Mouse (Mus musculus) myocyte (in vitro differentiated cells): ENCODE measurements around the gene Syne2. TPM values are rescaled to one million over a fixed set of nuclear protein-coding genes. Genes with fewer than 3 reads are reported as not detected.

Experiments used
- H3K27me3 ChIP-seq: one replicate; pipeline ENCODE4 v1.6.1; 2011; ENCODE audit not compliant: control insufficient read depth, insufficient read depth, insufficient read length
- H3K36me3 ChIP-seq: one replicate; pipeline ENCODE4 v1.6.1; 2011; ENCODE audit not compliant: control insufficient read depth, insufficient read depth
- H3K4me2 ChIP-seq: one replicate; pipeline ENCODE4 v1.6.1; 2011; ENCODE audit warnings: low read depth, control low read depth
- H3K4me3 ChIP-seq: one replicate; pipeline ENCODE4 v1.5.1; 2011; ENCODE audit warnings: mild to moderate bottlenecking, control low read depth, moderate library complexity
- H3K79me2 ChIP-seq: one replicate; pipeline ENCODE4 v1.6.1; 2011; ENCODE audit not compliant: control insufficient read depth, insufficient read depth
- H3ac ChIP-seq: one replicate; pipeline ENCODE4 v1.6.1; 2011; ENCODE audit not compliant: control insufficient read depth, insufficient read length
- CEBPB ChIP-seq: IDR thresholded peaks from 2 replicates; pipeline ENCODE4 v1.6.1; 2011; ENCODE audit warnings: mild to moderate bottlenecking, moderate library complexity; ENCODE audit not compliant: poor library complexity, insufficient read depth, severe bottlenecking
- E2F4 ChIP-seq: IDR thresholded peaks from one replicate; pipeline ENCODE4 v1.6.1; 2011; ENCODE audit warnings: mild to moderate bottlenecking, control low read depth, moderate library complexity; ENCODE audit not compliant: insufficient read depth
- MAX ChIP-seq: IDR thresholded peaks from one replicate; pipeline ENCODE4 v1.6.1; 2011; ENCODE audit warnings: low read depth, mild to moderate bottlenecking, control low read depth
- MYOD1 ChIP-seq, 3 experiments: IDR thresholded peaks; one replicate each; pipeline ENCODE4 v1.6.1; 2011; ENCODE audit warnings: control low read depth in 2 of 3, low read depth in 2 of 3, mild to moderate bottlenecking in 2 of 3, moderate library complexity in 1 of 3; ENCODE audit not compliant: insufficient read length in 2 of 3, control insufficient read depth in 1 of 3
- MYOG ChIP-seq, 3 experiments: IDR thresholded peaks; one replicate each; pipeline ENCODE4 v1.6.1; 2011; ENCODE audit warnings: control low read depth in 2 of 3, low read depth in 2 of 3, mild to moderate bottlenecking in 2 of 3; ENCODE audit not compliant: insufficient read length in 2 of 3, control insufficient read depth in 1 of 3, insufficient read depth in 1 of 3
- POLR2A ChIP-seq: IDR thresholded peaks from one replicate; pipeline ENCODE4 v1.6.1; 2011; ENCODE audit warnings: low read depth, mild to moderate bottlenecking, control low read depth, moderate library complexity; ENCODE audit not compliant: insufficient read length
- POLR2AphosphoS2 ChIP-seq: IDR thresholded peaks from one replicate; pipeline ENCODE4 v1.6.1; 2011; ENCODE audit warnings: low read depth, control low read depth; ENCODE audit not compliant: insufficient read length
- REST ChIP-seq: IDR thresholded peaks from one replicate; pipeline ENCODE4 v1.6.1; 2011; ENCODE audit warnings: mild to moderate bottlenecking, control low read depth, moderate library complexity; ENCODE audit not compliant: insufficient read depth, insufficient read length
- SRF ChIP-seq: IDR thresholded peaks from one replicate; pipeline ENCODE4 v1.6.1; 2011; ENCODE audit warnings: low read depth; ENCODE audit not compliant: control insufficient read depth, insufficient read length
- TCF12 ChIP-seq: IDR thresholded peaks from one replicate; pipeline ENCODE4 v1.6.1; 2011; ENCODE audit warnings: mild to moderate bottlenecking, control low read depth; ENCODE audit not compliant: poor library complexity, insufficient read depth, severe bottlenecking
- TCF3 ChIP-seq: IDR thresholded peaks from one replicate; pipeline ENCODE4 v1.6.1; 2011; ENCODE audit warnings: low read depth, control low read depth; ENCODE audit not compliant: insufficient read length
- USF1 ChIP-seq: IDR thresholded peaks from one replicate; pipeline ENCODE4 v1.6.1; 2011; ENCODE audit warnings: low read depth, mild to moderate bottlenecking, control low read depth, moderate library complexity
- polyA plus RNA-seq: library from polyadenylated mRNA; unstranded; fragments of >200 nt; fragmentation: generic; extraction: Trizol; gene quantifications from one replicate; pipeline ENCODE4 v1.2.1, GENCODE M21; 2012; ENCODE audit warnings: missing spikeins

The Syne2 gene
- polyA plus RNA-seq, 1 experiment: 3.7 TPM

GRCm38 (mm10) chr12:76046561-76046960 lies 228.6 kb downstream of the Syne2 start:
- TF ChIP-seq MAX: no peak
- TF ChIP-seq POLR2A: no peak
- Histone ChIP-seq H3K27me3 (no peaks in the 10 kb centered on the region), H3K36me3 (peaks cover 3% of the 10 kb centered on the region), H3K4me3 (no peak overlapping the region), H3K4me2 (no peak overlapping the region), H3K79me2 (no peaks in the 10 kb centered on the region), H3ac (no peak overlapping the region)

- H3K36me3 ChIP-seq: peaks cover 3% of the 10 kb centered on the region
- no peak overlapping the region for H3K4me3 ChIP-seq
- no peaks in the 10 kb centered on the region for H3K27me3 ChIP-seq
- no peak for TF ChIP-seq REST
- TF ChIP-seq SRF: no peak
- no peak for TF ChIP-seq E2F4
- TF ChIP-seq USF1: no peak
- no peak for TF ChIP-seq POLR2A
- TF ChIP-seq MAX: no peak
- TF ChIP-seq TCF12: no peak
- no peak for TF ChIP-seq MYOG (IDR thresholded peaks at IDR 0.05; ENCODE audit: control insufficient read depth in 1 of 3, insufficient read depth in 1 of 3, insufficient read length in 2 of 3, low read depth in 2 of 3)
- no peak for TF ChIP-seq TCF3
- no peaks in the 10 kb centered on the region for H3K79me2 ChIP-seq
- no peak overlapping the region for H3ac ChIP-seq
- no peak overlapping the region for H3K4me2 ChIP-seq
Measured at GRCm38 (mm10) chr12:76047921-76048320, 230.0 kb downstream of the Syne2 start.

GRCm38 (mm10) chr12:76048672-76049071 lies 230.7 kb downstream of the Syne2 start:
- H3K36me3 ChIP-seq: peaks cover 3% of the 10 kb centered on the region

GRCm38 (mm10) chr12:76049343-76049742 lies 231.4 kb downstream of the Syne2 start:
- H3ac ChIP-seq: no peak overlapping the region
- no peaks in the 10 kb centered on the region for H3K79me2 ChIP-seq
- H3K4me3 ChIP-seq: no peak overlapping the region
- no peak for TF ChIP-seq E2F4
- no peak for TF ChIP-seq MAX
- TF ChIP-seq REST: no peak
- no peak for TF ChIP-seq USF1
- TF ChIP-seq POLR2AphosphoS2: no peak
- no peak for TF ChIP-seq POLR2A
- no peak overlapping the region for H3K4me2 ChIP-seq
- no peaks in the 10 kb centered on the region for H3K27me3 ChIP-seq
- no peaks in the 10 kb centered on the region for H3K36me3 ChIP-seq

More at GRCm38 (mm10) chr12:76048672-76049071, 230.7 kb downstream of the Syne2 start:
- H3ac ChIP-seq: no peak overlapping the region
- H3K27me3 ChIP-seq: no peaks in the 10 kb centered on the region
- H3K79me2 ChIP-seq: no peaks in the 10 kb centered on the region
- no peak for TF ChIP-seq POLR2AphosphoS2
- TF ChIP-seq MYOG (IDR thresholded peaks at IDR 0.05; ENCODE audit: control insufficient read depth in 1 of 3, insufficient read depth in 1 of 3, insufficient read length in 2 of 3, low read depth in 2 of 3): no peak
- TF ChIP-seq REST: no peak
- no peak for TF ChIP-seq MYOD1 (IDR thresholded peaks at IDR 0.05; ENCODE audit: control insufficient read depth in 1 of 3, insufficient read length in 2 of 3, low read depth in 2 of 3)
- TF ChIP-seq TCF3: no peak
- no peak for TF ChIP-seq SRF
- TF ChIP-seq USF1: no peak
- TF ChIP-seq TCF12: no peak
- no peak for TF ChIP-seq POLR2A
- no peak for TF ChIP-seq E2F4
- no peak for TF ChIP-seq CEBPB
- TF ChIP-seq MAX: no peak
- no peak overlapping the region for H3K4me2 ChIP-seq
- no peak overlapping the region for H3K4me3 ChIP-seq

GRCm38 (mm10) chr12:76051879-76052278 lies 233.9 kb downstream of the Syne2 start:
- Histone ChIP-seq H3K27me3 (no peaks in the 10 kb centered on the region), H3K4me3 (no peak overlapping the region), H3K36me3 (no peaks in the 10 kb centered on the region), H3K79me2 (no peaks in the 10 kb centered on the region), H3K4me2 (no peak overlapping the region), H3ac (no peak overlapping the region)
- TF ChIP-seq SRF (no peak), CEBPB (no peak), MYOD1 (IDR thresholded peaks at IDR 0.05; ENCODE audit: control insufficient read depth in 1 of 3, insufficient read length in 2 of 3, low read depth in 2 of 3) (no peak), TCF12 (no peak), REST (no peak), MYOG (IDR thresholded peaks at IDR 0.05; ENCODE audit: control insufficient read depth in 1 of 3, insufficient read depth in 1 of 3, insufficient read length in 2 of 3, low read depth in 2 of 3) (no peak), POLR2AphosphoS2 (no peak), USF1 (no peak), TCF3 (no peak)
